ENCODE assay signal across 8 mouse cellular contexts in genomic region chr2:124609711-124610585, GRCm38 (mm10).
DNase-seq lines count a peak whose midpoint lies in the region; ATAC-seq and TF ChIP-seq lines count a peak whose summit lies in the region.

No protein-coding gene starts in this region.

- H3K4me3 ChIP-seq in hindbrain, embryonic 11.5 days (ENCODE audit: low read depth, low read length): peak overlapping the region; percentile 80
- peak overlapping the region; percentile 80 for H3K4me3 ChIP-seq in lung, embryonic 15.5 days

- WGBS in hindbrain, embryonic 11.5 days: under 1% methylated on average over 69 of the region's 80 CpGs
- WGBS in lung, embryonic 15.5 days: under 1% methylated on average over 75 of the region's 80 CpGs

- peaks cover 4% of the 10 kb centered on the region for H3K27me3 ChIP-seq in Patski
- H3K27me3 ChIP-seq in hindbrain, embryonic 11.5 days (ENCODE audit: control insufficient read depth, insufficient read depth, low read length): peaks cover 3% of the 10 kb centered on the region
- H3K27me3 ChIP-seq in lung, embryonic 15.5 days: peaks cover 12% of the 10 kb centered on the region; the same call in 1 of the 2 replicates

- POLR2A ChIA-PET in Patski (lab: Charles Lee): interaction anchor here (0.9 kb wide), 1 partner anchor 249 kb away, joined by 3 read pairs; no protein-coding TSS in a partner anchor

- H3K4me1 ChIP-seq in hindbrain, embryonic 11.5 days (replicated peaks; ENCODE audit: control insufficient read depth, insufficient read depth, low read length): no peaks in the 10 kb centered on the region; the same call in 1 of the 2 replicates
- H3K4me1 ChIP-seq in lung, embryonic 15.5 days: peaks cover 27% of the 10 kb centered on the region

- in situ Hi-C loops in Patski (cut with MboI; ENCODE audit: low pct_unique_long_range_greater_than_20kb): loop anchor here (10.0 to 25.0 kb wide), 2 partner anchors 315 to 577 kb away; no protein-coding TSS in a partner anchor

- TF ChIP-seq CTCF in Patski (IDR thresholded peaks at IDR 0.05): peak; percentile 10

- peak overlapping the region; percentile 81 for H3K9ac ChIP-seq in hindbrain, embryonic 11.5 days (ENCODE audit: low read depth, low read length)
- H3K9ac ChIP-seq in lung, embryonic 15.5 days: peak overlapping the region; percentile 83

- H3K36me3 ChIP-seq in hindbrain, embryonic 11.5 days (ENCODE audit: control insufficient read depth, insufficient read depth, low read length): no peaks in the 10 kb centered on the region
- H3K36me3 ChIP-seq in lung, embryonic 15.5 days: no peaks in the 10 kb centered on the region

- CTCF ChIA-PET in Patski (lab: Charles Lee): interaction anchor here (1.5 to 2.3 kb wide), 2 partner anchors 8 to 9 kb away, joined by 4 to 5 read pairs; no protein-coding TSS in a partner anchor

- DNase-seq in Patski (ENCODE audit: low read depth, low spot score): peak; percentile 33
- DNase-seq in cerebellum, postnatal 10 days: peak; percentile 78 to 85
- DNase-seq in frontal cortex, postnatal 14 days (ENCODE audit: low spot score in 2 of 2): peak; percentile 70 to 74
- peak; percentile 79 for DNase-seq in hindbrain, embryonic 11.5 days (ENCODE audit: low spot score)
- peak; percentile 73 to 85 for DNase-seq in layer of hippocampus, postnatal 10 days (ENCODE audit: low spot score in 2 of 2)
- peak; percentile 75 for DNase-seq in ovary, postnatal 10 days (ENCODE audit: low spot score)
- peak; percentile 83 to 85 for DNase-seq in urinary bladder, adult 18-20 months (ENCODE audit: low spot score in 2 of 2)

- H3K4me2 ChIP-seq in hindbrain, embryonic 11.5 days (replicated peaks; ENCODE audit: low read depth, low read length): peak overlapping the region; percentile 88
- peak overlapping the region; percentile 90 for H3K4me2 ChIP-seq in lung, embryonic 15.5 days

- no peaks in the 10 kb centered on the region for H3K9me3 ChIP-seq in hindbrain, embryonic 11.5 days (ENCODE audit: control insufficient read depth, low read length)
- no peaks in the 10 kb centered on the region for H3K9me3 ChIP-seq in lung, embryonic 15.5 days

- ATAC-seq in Patski: peak; percentile 88
- peak; percentile 79 for ATAC-seq in hindbrain, embryonic 11.5 days (ENCODE audit: low FRiP score)
- peak; percentile 96 for ATAC-seq in lung, embryonic 15.5 days (ENCODE audit: borderline replicate concordance, extremely low read depth, low FRiP score, low TSS enrichment)

- peak overlapping the region; percentile 92 for H3K27ac ChIP-seq in hindbrain, embryonic 11.5 days (ENCODE audit: low read depth, low read length)
- H3K27ac ChIP-seq in lung, embryonic 15.5 days: peak overlapping the region; percentile 99

Comparison
In these comparisons a context has a peak if more than half of its experiments do, and no peak if none do; other contexts are left out.
1. Peak in every context shown above with its lines: DNase-seq, ATAC-seq, H3K4me3 ChIP-seq and H3K27ac ChIP-seq.
2. DNase-seq: peak in every context shown above with its lines; median percentile 84 in urinary bladder, adult 18-20 months; 82 in cerebellum, postnatal 10 days; 79 in hindbrain, embryonic 11.5 days; 79 in layer of hippocampus, postnatal 10 days; 75 in ovary, postnatal 10 days; 72 in frontal cortex, postnatal 14 days; 33 in Patski.